Mouse (Mus musculus) lung, postnatal 4 days (tissue): Measurements from ENCODE around the gene Panx2.

Experiments
- DNase-seq, 2 experiments: peaks; one replicate each; pipeline ENCODE4 v3.0.0; 2021

Panx2 gene

GRCm38 (mm10) chr15:89075478-89076147 lies 16.1 kb downstream of the Panx2 start:
- peak; percentile 93 to 95 for DNase-seq

GRCm38 (mm10) chr15:89076156-89076731 lies 16.7 kb downstream of the Panx2 start:
- peak; percentile 60 to 67 for DNase-seq

GRCm38 (mm10) chr15:89078208-89078836 lies 18.8 kb downstream of the Panx2 start:
- DNase-seq, result peak; percentile 68 to 71

GRCm38 (mm10) chr15:89083906-89084305 lies 24.4 kb downstream of the Panx2 start:
- no peak for DNase-seq

GRCm38 (mm10) chr15:89084826-89085225 lies 25.3 kb downstream of the Panx2 start:
- no peak for DNase-seq

- peak; percentile 93 for DNase-seq
These were observed 29.2 kb downstream of the Panx2 start, which contains the start of gene Selenoo for GRCm38 (mm10) chr15:89088607-89089247. Gene Selenoo (plus strand): TSS chr15:89089084.

- no peak for DNase-seq
These were observed 29.9 kb downstream of the Panx2 start for GRCm38 (mm10) chr15:89089248-89090051.

- no peak for DNase-seq
These were observed 31.1 kb downstream of the Panx2 start for GRCm38 (mm10) chr15:89090662-89091061.

GRCm38 (mm10) chr15:89092181-89092580 lies 32.6 kb downstream of the Panx2 start:
- DNase-seq, result no peak

GRCm38 (mm10) chr15:89097450-89097849 lies 37.9 kb downstream of the Panx2 start:
- DNase-seq, result no peak

- no peak for DNase-seq
These were observed 39.1 kb downstream of the Panx2 start for GRCm38 (mm10) chr15:89098616-89099015.

GRCm38 (mm10) chr15:89100823-89101222 lies 41.3 kb downstream of the Panx2 start:
- DNase-seq, result no peak

GRCm38 (mm10) chr15:89102646-89103045 lies 43.1 kb downstream of the Panx2 start:
- peak in 1 of 2 experiments; percentile 17 for DNase-seq

- DNase-seq, result peak in 1 of 2 experiments; percentile 15
These were observed 44.4 kb downstream of the Panx2 start for GRCm38 (mm10) chr15:89103921-89104320.

- DNase-seq, result peak in 1 of 2 experiments; percentile 12
These were observed 44.9 kb downstream of the Panx2 start for GRCm38 (mm10) chr15:89104425-89104824.

GRCm38 (mm10) chr15:89106073-89106472 lies 46.5 kb downstream of the Panx2 start:
- peak in 1 of 2 experiments; percentile 17 for DNase-seq

- no peak for DNase-seq
These were observed 47.4 kb downstream of the Panx2 start for GRCm38 (mm10) chr15:89106976-89107375.

- DNase-seq, result no peak
These were observed 50.6 kb downstream of the Panx2 start for GRCm38 (mm10) chr15:89110147-89110546.

- no peak for DNase-seq
These were observed 58.5 kb downstream of the Panx2 start for GRCm38 (mm10) chr15:89118007-89118406.

- DNase-seq, result peak; percentile 95 to 96
These were observed 63.3 kb downstream of the Panx2 start, which contains the start of gene Tubgcp6 for GRCm38 (mm10) chr15:89122649-89123366. Gene Tubgcp6 (minus strand): TSS chr15:89123112.
